Mouse (Mus musculus) duodenum, adult 2 months (tissue): Measurements from ENCODE around the gene Trrap. TPM values are rescaled to one million over a fixed set of nuclear protein-coding genes. Genes with fewer than 3 reads are reported as not detected.

Experiments
- polyA plus RNA-seq: library from polyadenylated mRNA; depleted of rRNA; stranded (reverse); fragments of >200 nt; gene quantifications from 2 replicates; pipeline ENCODE4 v1.2.3, GENCODE M21; 2012; ENCODE audit warnings: low replicate concordance; rRNA removed

Gene Trrap
- 43.9 and 50.4 TPM in 2 replicates for polyA plus RNA-seq

DNA sequence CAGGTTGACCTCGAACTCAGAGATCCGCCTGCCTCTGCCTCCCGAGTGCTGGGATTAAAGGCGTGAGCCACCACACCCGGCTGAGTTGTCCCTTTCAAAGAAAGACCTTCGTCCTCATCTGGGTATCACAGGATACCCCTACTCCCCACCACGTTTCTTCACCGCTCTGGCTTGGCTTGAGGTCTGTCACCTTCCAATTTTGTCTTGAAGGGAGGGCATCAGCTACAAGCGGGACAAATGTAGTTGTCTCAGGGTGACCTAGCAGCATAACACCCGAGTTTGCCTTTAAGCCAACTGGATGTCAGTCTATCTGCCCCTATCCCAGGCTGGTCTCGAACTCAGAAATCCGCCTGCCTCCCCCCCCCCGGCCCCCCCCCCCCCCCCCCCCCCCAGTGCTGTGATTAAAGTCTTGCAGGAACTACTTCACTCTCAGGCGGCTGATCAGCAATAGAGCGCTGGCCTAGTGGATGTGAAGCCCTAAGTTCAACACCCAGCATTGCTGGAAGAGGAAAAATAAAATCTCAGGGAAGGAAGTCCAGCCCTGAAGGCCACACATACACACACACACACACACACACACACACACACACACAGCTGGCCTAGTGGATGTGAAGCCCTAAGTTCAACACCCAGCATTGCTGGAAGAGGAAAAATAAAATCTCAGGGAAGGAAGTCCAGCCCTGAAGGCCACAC, at the start of gene Trrap:
Trrap (plus strand) TSS at position 627 of the 693 bp plus-strand sequence.

DNA sequence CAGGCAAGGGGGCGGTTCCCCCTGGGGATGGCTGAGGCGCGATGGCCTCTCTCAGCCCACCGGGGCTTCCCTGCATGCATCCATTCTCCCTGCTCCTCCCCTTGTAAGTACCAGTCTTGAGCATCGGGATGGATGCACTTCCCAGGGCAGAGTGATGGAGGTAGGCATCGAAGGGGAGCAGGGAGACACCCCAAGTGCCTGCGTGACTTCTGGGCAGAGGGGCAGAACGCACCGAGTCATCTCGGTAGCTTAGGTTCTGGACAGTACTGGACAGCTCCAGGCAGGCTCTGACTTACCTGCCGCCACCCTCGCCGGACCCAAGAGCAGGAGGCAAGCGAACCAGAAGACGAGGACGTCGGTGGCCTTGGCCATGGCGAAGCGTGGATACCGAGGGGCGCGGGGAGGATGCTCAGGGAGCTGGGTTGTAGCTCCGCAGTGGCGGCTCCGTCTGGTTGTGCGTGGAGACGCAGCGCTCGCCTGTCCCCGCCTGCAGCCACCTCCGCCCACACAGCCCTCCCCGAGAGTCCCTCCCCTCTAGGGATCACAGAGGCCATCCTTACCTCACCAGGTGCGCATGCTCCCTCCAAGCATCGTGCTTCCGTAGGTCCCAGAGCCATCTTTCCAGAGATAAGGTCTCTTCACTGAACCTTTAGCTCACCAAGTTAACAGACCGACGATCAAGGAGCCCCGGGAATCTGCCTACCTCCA, 6.2 kb upstream of the Trrap start, which contains the start of gene Tmem130:
Tmem130 (minus strand) TSS at position 658 of the 708 bp plus-strand sequence.

Other genes with a start within 250 kb of the Trrap start
- gene Nptx2, start 221.8 kb upstream of the Trrap start, polyA plus RNA-seq, result 3.9 and 6.8 TPM in 2 replicates
- 0.88 and 0.95 TPM in 2 replicates for gene Tmem130, start 5.9 kb upstream of the Trrap start, polyA plus RNA-seq
- 12.1 and 13.4 TPM in 2 replicates for gene Smurf1, start 198.1 kb downstream of the Trrap start, polyA plus RNA-seq